Mouse (Mus musculus): ENCODE data around the gene Gm20917.
"Not testable (repeated sequence)": the region's sequence is repeated elsewhere in the genome, so short reads cannot be mapped to it uniquely, and the experiment has no call there.

Gene Gm20917

GRCm38 (mm10) chrY:79151022-79151421 lies at the start of gene Gm20917:
Gene Gm20917 (minus strand): TSS chrY:79151122.
- DNase-seq (ENCODE audit: low read depth, low spot score) = not testable (repeated sequence)

Measured in telencephalon, adult 2 months (tissue).